Mouse (Mus musculus) hindbrain, embryonic 16.5 days (tissue): ENCODE results near the gene Saysd1. TPM values are rescaled to one million over a fixed set of nuclear protein-coding genes. Genes with fewer than 3 reads are reported as not detected.

Experiments
- ATAC-seq: fragments of 200-750 bp; cut with Nextera tagmentation; 2 replicates; pipeline ENCODE4 v1.8.0; 2017; ENCODE audit warnings: moderate TSS enrichment, moderate library complexity
- H3K27ac ChIP-seq: fragments of 300-500 bp; sonication (generic); 2 replicates; pipeline ENCODE4 v1.5.1; 2014; ENCODE audit warnings: low read depth, mild to moderate bottlenecking, control low read depth, low read length, moderate library complexity
- H3K27me3 ChIP-seq: fragments of 300-500 bp; sonication (generic); replicated peaks from 2 replicates; pipeline ENCODE4 v1.6.1; 2014; ENCODE audit warnings: low read length; ENCODE audit not compliant: control insufficient read depth, insufficient read depth
- H3K36me3 ChIP-seq: fragments of 300-500 bp; sonication (generic); 2 replicates; pipeline ENCODE4 v1.6.1; 2014; ENCODE audit warnings: mild to moderate bottlenecking, low read length, moderate library complexity, mixed read lengths; ENCODE audit not compliant: control insufficient read depth, insufficient read depth
- H3K4me1 ChIP-seq: fragments of 300-500 bp; sonication (generic); 2 replicates; pipeline ENCODE4 v1.6.1; 2014; ENCODE audit warnings: low read depth, low read length; ENCODE audit not compliant: control insufficient read depth, insufficient read depth
- H3K4me2 ChIP-seq: fragments of 300-500 bp; sonication (generic); 2 replicates; pipeline ENCODE4 v1.6.1; 2014; ENCODE audit warnings: mild to moderate bottlenecking, low read length, control low read depth, moderate library complexity
- H3K4me3 ChIP-seq: fragments of 300-500 bp; sonication (generic); 2 replicates; pipeline ENCODE4 v1.5.1; 2014; ENCODE audit warnings: mild to moderate bottlenecking, low read length, control low read depth, moderate library complexity
- H3K9ac ChIP-seq: fragments of 300-500 bp; sonication (generic); 2 replicates; pipeline ENCODE4 v1.6.1; 2014; ENCODE audit warnings: low read depth, mild to moderate bottlenecking, control low read depth, low read length, moderate library complexity
- H3K9me3 ChIP-seq: fragments of 300-500 bp; sonication (generic); 2 replicates; pipeline ENCODE4 v1.6.1; 2014; ENCODE audit warnings: mild to moderate bottlenecking, low read length, moderate library complexity; ENCODE audit not compliant: control insufficient read depth
- WGBS: fragments of 180-500 bp; shearing (Covaris S2); extraction: QIAGEN DNeasy Blood & Tissue Kit; methylation state at CpG from one replicate; pipeline ENCODE4 v1.1.7; 2014; 5-methylcytosine and 5-hydroxymethylcytosine counted together
- polyA plus RNA-seq: library from polyadenylated mRNA; unstranded; fragments of >200 nt; fragmentation: Nextera tagmentation; extraction: Ambion mirVana; gene quantifications from 2 replicates; pipeline ENCODE4 v1.2.1, GENCODE M21; 2015

Gene Saysd1
- polyA plus RNA-seq, 1 experiment from 2014 or later: 12.1 TPM

DNA sequence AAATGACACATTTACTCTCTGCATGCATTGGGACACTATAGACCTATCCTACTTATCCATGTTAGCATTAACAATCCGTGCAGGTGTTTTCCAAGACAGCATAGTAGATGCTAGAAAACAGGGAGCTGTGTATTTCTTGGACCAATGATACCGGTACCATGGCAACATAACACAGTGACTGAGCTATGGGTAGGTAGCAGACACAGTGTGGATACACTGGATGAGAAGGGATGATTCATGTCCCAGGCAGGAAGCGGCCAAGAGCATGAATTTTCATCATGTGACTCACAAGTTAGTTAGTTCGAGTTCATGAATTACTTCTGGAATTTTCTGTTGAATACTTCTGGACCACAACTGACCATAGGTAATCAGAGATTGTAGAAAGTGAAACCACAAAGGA lies 16.6 kb upstream of the Saysd1 start:
- Histone ChIP-seq H3K4me1 (no peaks in the 10 kb centered on the region), H3K9me3 (no peaks in the 10 kb centered on the region), H3K27me3 (no peaks in the 10 kb centered on the region), H3K4me3 (no peak overlapping the region), H3K9ac (no peak overlapping the region), H3K4me2 (no peak overlapping the region), H3K36me3 (no peaks in the 10 kb centered on the region), H3K27ac (no peak overlapping the region)
- 91% methylated on average over 4 of the region's 4 CpGs for WGBS
- no peak for ATAC-seq

GRCm38 (mm10) chr14:20154245-20154644 lies 15.9 kb upstream of the Saysd1 start:
- Histone ChIP-seq H3K4me3 (no peak overlapping the region), H3K9me3 (no peaks in the 10 kb centered on the region), H3K27ac (no peak overlapping the region), H3K36me3 (no peaks in the 10 kb centered on the region), H3K27me3 (no peaks in the 10 kb centered on the region), H3K4me1 (no peaks in the 10 kb centered on the region), H3K9ac (no peak overlapping the region), H3K4me2 (no peak overlapping the region)
- no peak for ATAC-seq
- WGBS: 63% methylated on average over 7 of the region's 7 CpGs

DNA sequence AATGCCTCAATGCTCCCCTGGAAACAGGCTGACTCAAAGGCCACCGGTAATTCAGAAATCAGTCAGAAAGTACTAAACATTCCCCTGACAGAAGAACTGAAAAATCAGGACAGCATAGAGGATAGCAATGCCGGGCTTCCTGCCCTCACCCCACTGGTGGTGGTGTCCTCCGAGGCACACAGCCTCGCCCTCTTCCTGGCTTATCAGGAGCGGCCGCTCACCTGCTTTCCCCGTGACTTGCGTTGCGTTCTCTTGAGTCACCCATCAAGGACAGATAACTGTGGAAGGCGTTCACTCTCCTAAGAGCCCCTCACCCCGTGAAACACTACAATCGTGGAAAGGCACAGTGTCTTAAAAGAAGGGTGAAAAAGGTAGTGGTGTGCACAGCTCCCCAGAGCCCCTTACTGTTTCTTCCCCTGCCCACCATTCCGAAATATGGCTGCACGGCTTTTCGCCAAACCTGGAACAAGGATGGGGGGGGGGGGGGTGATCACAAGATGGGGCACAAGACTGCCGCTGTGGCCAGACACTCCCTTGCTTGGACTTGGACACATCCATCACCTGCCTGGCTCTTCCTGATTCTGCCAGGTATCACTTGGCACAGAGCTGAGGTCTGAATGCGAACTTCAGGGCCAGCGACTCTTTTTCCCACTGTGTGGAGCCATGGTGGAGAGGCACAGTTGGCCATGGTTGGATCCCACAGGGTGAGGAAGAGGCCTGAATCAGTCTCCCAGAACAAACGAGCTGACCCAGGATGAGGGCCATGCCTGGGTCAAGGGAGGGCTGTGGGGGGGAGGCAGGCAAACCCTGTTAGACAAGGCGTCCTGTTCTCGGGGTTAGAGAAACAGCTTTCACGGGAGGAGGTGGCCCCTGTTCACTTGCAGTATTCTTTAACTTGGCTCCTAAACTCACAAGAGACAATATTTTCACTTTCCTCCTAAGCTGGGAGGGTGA lies 11.1 kb upstream of the Saysd1 start:
- Histone ChIP-seq H3K36me3 (no peaks in the 10 kb centered on the region), H3K4me2 (no peak overlapping the region), H3K4me1 (no peaks in the 10 kb centered on the region), H3K27ac (no peak overlapping the region), H3K9me3 (no peaks in the 10 kb centered on the region), H3K9ac (no peak overlapping the region), H3K27me3 (no peaks in the 10 kb centered on the region), H3K4me3 (no peak overlapping the region)
- no peak for ATAC-seq
- 87% methylated on average over 22 of the region's 22 CpGs for WGBS

DNA sequence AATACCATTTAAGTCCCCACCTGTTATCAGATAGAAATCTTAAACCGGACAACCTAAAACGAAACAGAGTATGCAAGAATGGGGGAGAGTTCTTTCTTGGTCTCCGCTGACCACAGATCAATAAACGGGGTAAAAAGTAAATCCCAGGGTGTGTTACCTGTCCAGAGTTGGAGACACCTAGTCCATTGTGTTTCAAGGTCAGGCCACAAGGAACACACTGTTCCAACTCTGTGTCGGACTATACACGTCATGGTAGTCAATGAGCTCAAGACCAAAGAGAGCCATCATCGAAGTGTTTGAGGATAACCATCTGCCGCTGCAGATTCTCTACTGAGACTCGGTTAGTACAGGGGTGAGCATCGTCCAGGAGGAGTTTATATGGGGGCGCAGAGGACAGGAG lies 10.2 kb upstream of the Saysd1 start:
- H3K9ac ChIP-seq: no peak overlapping the region
- H3K27me3 ChIP-seq: no peaks in the 10 kb centered on the region
- no peak for ATAC-seq
- no peak overlapping the region for H3K27ac ChIP-seq
- WGBS: 94% methylated on average over 11 of the region's 11 CpGs
- no peak overlapping the region for H3K4me2 ChIP-seq
- no peak overlapping the region for H3K4me3 ChIP-seq
- 0 out of 2 replicates have a peak, but pooled peaks cover 3% of the 10 kb centered on the region for H3K4me1 ChIP-seq
- no peaks in the 10 kb centered on the region for H3K9me3 ChIP-seq
- no peaks in the 10 kb centered on the region for H3K36me3 ChIP-seq

DNA sequence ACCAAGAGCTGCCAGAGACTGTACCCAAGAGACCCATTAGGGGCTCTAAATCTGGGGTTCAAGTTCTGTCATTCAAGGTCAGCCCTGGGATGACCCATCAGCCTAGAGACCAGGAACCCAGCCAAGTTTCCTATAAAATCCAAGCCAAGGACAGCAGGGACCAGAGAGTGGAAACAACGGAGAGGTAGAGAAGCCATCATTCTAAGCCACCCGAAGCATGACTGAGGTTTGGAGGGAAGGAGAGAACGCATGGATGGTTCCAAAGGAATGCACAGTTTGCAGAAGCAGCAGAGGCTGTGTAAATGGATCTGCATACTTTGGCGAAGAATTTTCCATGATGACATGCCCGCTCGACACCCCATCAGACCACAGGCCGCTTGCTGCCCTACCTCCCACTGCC lies 9.5 kb upstream of the Saysd1 start:
- Histone ChIP-seq H3K27me3 (no peaks in the 10 kb centered on the region), H3K4me2 (no peak overlapping the region), H3K36me3 (no peaks in the 10 kb centered on the region), H3K9ac (no peak overlapping the region), H3K4me3 (no peak overlapping the region), H3K27ac (no peak overlapping the region), H3K4me1 (0 out of 2 replicates have a peak, but pooled peaks cover 3% of the 10 kb centered on the region), H3K9me3 (no peaks in the 10 kb centered on the region)
- WGBS: 92% methylated on average over 7 of the region's 7 CpGs
- no peak for ATAC-seq

DNA sequence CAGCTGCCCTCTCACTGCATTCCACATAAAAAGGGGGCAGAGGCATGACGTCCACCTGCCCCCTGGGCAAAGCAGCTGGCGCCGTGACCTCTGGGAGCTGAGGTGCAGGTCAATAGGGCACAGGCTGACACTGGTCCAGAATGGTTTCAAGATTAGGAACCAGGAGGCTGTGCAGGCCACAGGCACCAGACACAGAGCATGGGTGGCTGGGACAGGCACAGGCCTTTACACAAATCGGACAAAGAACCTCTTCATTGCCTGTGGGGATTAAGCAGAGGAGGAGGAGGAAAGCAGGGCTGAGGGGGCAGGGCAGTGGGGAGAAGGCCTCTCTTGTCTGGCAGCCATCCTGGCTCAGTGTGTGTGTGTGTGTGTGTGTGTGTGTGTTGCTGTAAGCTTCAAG lies 5.8 kb upstream of the Saysd1 start:
- ATAC-seq: peak; percentile 52; the same call in 1 of the 2 replicates
- Histone ChIP-seq H3K36me3 (no peaks in the 10 kb centered on the region), H3K4me3 (no peak overlapping the region), H3K27me3 (no peaks in the 10 kb centered on the region), H3K9ac (no peak overlapping the region), H3K4me1 (0 out of 2 replicates have a peak, but pooled peaks cover 3% of the 10 kb centered on the region), H3K4me2 (no peak overlapping the region), H3K9me3 (no peaks in the 10 kb centered on the region), H3K27ac (no peak overlapping the region)
- WGBS: 65% methylated on average over 4 of the region's 4 CpGs

DNA sequence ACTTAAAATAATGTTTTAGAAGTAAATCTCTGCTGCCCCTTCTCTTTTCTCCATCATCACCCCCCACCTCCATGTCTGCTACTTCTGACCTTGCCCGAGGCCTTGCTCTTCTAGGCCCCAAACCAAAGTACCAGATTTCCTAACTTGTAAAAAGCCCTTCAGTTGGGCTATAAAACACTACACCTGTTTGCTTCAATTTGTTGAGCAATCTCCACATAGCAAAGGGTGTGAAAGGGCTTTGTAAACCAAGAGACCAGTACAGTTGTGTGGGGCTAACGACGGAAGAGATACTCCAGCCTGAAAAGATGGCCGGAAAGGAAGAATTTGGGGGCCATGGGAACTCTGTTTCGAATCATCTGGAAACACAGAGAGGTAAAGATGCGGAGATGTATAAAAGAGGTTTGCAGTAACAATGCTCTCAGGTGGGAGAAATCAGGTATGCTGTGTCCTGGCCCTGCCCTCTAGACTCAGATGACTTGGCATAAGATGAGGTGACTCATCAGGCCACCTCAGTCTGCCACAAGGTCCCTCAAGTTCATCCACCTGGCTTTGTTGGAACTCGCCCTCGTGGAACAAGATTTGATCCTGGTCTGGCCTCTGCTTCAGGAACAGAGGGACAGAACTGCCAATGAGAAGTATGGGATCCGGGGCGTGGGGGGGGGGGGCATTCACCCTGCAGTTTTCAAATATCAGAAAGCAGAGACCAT lies 3.2 kb downstream of the Saysd1 start:
- no peak overlapping the region for H3K4me3 ChIP-seq
- 91% methylated on average over 10 of the region's 10 CpGs for WGBS
- no peaks in the 10 kb centered on the region for H3K4me1 ChIP-seq
- H3K4me2 ChIP-seq: no peak overlapping the region
- H3K27me3 ChIP-seq: no peaks in the 10 kb centered on the region
- no peaks in the 10 kb centered on the region for H3K36me3 ChIP-seq
- no peak overlapping the region for H3K27ac ChIP-seq
- no peak for ATAC-seq
- no peak overlapping the region for H3K9ac ChIP-seq
- no peaks in the 10 kb centered on the region for H3K9me3 ChIP-seq

GRCm38 (mm10) chr14:20128162-20128561 lies 10.2 kb downstream of the Saysd1 start:
- Histone ChIP-seq H3K36me3 (no peaks in the 10 kb centered on the region), H3K9ac (no peak overlapping the region), H3K27ac (no peak overlapping the region), H3K9me3 (no peaks in the 10 kb centered on the region), H3K27me3 (no peaks in the 10 kb centered on the region), H3K4me2 (no peak overlapping the region), H3K4me1 (no peaks in the 10 kb centered on the region), H3K4me3 (no peak overlapping the region)
- 86% methylated on average over 6 of the region's 6 CpGs for WGBS
- ATAC-seq: no peak

DNA sequence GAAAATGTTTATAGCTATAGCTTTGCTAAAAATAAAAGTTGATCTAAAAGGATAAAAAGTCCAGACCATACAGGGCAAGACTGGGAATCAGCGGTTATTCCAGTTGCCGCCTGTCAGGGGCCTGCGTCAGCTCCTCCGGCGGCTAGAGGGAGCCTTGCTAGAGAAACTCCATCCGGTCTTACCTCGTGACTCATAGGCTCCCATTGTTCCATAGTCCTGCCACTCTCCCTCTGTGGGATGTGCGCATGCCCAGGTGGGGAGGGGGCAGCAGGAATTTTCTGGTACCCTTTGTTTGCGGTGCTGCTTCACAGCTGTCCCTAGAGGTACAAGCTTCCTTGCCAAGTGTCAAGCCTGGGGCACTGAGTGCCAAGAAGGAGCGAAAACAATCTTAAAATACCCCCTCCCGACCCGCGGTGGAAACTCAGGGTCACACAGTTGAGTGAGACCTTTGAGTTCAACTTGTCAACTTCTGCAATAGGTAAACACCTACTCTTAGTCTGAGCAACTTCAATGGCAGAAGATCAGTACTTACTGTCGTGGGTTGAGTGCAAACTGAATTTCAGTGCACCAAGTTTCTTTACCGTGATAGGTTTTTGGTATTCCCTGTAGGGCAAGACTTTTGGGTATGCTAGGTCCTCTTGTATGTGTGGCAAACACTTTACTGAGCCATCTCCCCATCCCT lies 10.8 kb downstream of the Saysd1 start:
- H3K4me3 ChIP-seq: no peak overlapping the region
- H3K4me1 ChIP-seq: no peaks in the 10 kb centered on the region
- no peak overlapping the region for H3K4me2 ChIP-seq
- H3K9me3 ChIP-seq: no peaks in the 10 kb centered on the region
- no peak overlapping the region for H3K27ac ChIP-seq
- WGBS: 81% methylated on average over 15 of the region's 15 CpGs
- ATAC-seq: no peak
- H3K36me3 ChIP-seq: no peaks in the 10 kb centered on the region
- no peak overlapping the region for H3K9ac ChIP-seq
- no peaks in the 10 kb centered on the region for H3K27me3 ChIP-seq
